Mouse (Mus musculus): ENCODE measurements around the gene Hnrnpu. TPM values are rescaled to one million over a fixed set of nuclear protein-coding genes. Genes with fewer than 3 reads are reported as not detected.
"Not testable (repeated sequence)": the region's sequence is repeated elsewhere in the genome, so short reads cannot be mapped to it uniquely, and the experiment has no call there.

Hnrnpu gene
- total and polyA plus RNA-seq, 3 experiments, result 27.4 to 336 (median 319) TPM

DNA sequence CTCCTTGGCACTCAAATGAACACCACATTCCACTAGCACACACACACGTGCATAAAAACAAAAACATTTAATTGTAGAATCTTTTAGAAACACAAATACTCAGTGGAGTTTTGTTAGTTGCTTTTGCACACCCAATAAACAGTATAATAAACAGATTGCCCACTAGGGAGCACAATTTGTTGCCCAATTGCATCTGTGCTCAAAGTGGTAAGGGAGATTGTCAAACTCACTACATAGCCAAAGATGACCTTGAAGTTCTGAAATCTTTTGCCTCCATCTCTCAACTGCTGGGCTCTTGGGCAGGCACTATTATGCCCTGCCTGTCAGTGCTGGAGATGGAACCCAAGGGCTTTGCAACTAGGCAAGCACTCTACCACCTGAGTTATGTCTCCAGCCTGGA is 27.5 kb downstream of the Hnrnpu start:
- no peak for DNase-seq

- no peak for DNase-seq
Observed at GRCm38 (mm10) chr1:178309487-178309886, 28.1 kb downstream of the Hnrnpu start.

- peak; percentile 62 for DNase-seq
Observed at GRCm38 (mm10) chr1:178303425-178303824, 34.2 kb downstream of the Hnrnpu start.

- DNase-seq, result not testable (repeated sequence)
Observed at GRCm38 (mm10) chr1:178301261-178301660, 36.3 kb downstream of the Hnrnpu start.

DNA sequence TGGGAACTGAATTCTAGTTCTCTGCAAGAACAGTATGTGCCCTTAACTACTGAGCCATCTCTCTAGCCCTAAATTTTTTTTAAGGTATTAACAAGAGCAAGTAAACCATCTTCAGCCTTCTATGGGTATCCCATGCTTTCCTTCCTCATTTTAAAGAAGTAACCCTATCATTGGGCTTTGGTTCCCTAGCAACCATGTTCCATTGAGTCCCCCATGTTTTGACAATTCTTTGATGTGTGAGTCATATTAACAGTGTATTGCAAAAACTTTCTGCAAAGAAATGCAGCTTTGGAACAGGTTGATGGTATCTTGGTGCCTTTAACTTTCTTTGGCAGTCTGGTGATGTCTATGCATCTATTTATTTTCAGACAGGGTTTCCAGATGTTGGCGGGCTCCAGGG is 43.5 kb downstream of the Hnrnpu start:
- no peak for DNase-seq

GRCm38 (mm10) chr1:178291716-178292115 is 45.9 kb downstream of the Hnrnpu start:
- no peak for DNase-seq

GRCm38 (mm10) chr1:178287601-178288176 is 49.9 kb downstream of the Hnrnpu start:
- no peak for DNase-seq

GRCm38 (mm10) chr1:178283946-178284720 is 53.5 kb downstream of the Hnrnpu start:
- no peak for DNase-seq

DNA sequence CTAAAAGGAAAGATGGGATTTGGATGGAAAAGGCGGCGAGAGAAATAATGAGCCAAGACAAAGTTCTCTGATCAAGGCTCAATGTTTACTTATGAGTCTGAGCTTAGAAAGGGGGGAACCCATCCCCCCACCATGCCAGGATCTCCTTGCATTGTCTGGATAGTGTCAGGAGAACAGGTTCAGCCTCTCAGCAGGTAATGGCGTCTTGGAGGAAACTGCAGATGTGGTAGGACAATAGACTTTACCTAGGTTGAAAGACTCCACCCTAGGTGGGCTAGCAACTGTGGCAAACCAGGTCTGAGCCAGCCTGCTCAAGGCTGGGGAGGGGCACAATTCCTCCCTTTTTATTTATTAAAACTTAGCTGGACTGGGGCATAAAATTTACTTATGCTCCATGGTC is 54.3 kb downstream of the Hnrnpu start:
- DNase-seq, result not testable (repeated sequence)

- peak; percentile 79 for DNase-seq
Observed at GRCm38 (mm10) chr1:178276054-178276911, 61.3 kb downstream of the Hnrnpu start.

DNA sequence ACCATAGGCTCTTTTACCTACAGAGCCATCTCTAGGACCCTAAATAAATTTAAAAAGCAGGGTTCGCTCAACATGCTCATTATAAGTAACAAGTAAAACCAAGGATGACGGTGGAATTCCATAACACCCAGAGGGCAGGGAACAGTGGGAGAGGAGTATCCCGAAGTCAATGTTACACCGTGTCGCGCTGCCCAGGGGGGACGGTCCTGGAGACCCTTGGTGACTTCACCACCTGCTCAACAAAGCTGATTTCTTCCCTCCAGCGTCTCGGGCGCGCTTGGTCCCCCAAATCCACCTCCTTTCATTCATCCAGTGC is 61.9 kb downstream of the Hnrnpu start:
- no peak for DNase-seq

DNA sequence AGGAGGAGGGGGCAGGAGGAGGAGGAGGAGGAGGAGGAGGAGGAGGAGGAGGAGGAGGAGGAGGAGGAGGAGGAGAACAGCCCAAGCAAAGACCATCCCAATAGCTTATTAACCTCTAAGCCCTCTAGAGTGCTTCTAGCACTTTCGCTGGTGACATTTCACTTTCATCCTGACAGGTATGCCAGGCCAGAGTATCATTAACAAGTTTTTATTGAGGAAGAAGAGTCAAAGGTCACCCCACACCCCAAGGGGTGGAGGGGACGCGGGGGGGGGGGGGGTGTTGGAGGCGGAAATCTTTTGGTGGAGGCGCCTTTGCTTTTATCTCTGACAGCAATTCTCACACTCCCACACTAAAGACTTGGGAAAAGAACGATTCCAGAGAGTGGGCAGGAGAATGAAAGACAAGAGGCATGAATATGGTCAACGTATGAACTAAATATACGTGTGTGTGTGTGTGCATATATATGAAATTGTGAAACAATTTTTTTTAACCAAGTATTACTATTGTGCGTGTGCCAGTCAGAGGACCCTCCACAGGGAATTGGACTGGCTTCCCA is 62.3 kb downstream of the Hnrnpu start:
- DNase-seq, result no peak

Small RNA genes within 50 kb of the gene (microRNA-seq; reads per million reads assigned to microRNA genes)
- gene Gm27458, result 0 reads per million in 2 experiments

Other genes starting within 250 kb of the Hnrnpu start
- 10 to 100 TPM; 18.9 to 26.1 TPM for gene Desi2, start 150.4 kb downstream of the Hnrnpu start, total RNA-seq (2021)
- gene Desi2, start 150.4 kb downstream of the Hnrnpu start, polyA plus RNA-seq (2012; rRNA removed), result 13.1 and 13.2 TPM in 2 replicates
- 100 to 1,000 TPM in 1 of 2 experiments, 10 to 100 TPM in 1; 95.5 to 132 TPM for gene Cox20, start 18.7 kb downstream of the Hnrnpu start, total RNA-seq (2021)
- 4.1 and 4.7 TPM in 2 replicates for gene Cox20, start 18.7 kb downstream of the Hnrnpu start, polyA plus RNA-seq (2012; rRNA removed)
- 1 to 10 TPM; 2.6 to 2.9 TPM for gene Efcab2, start 68.3 kb upstream of the Hnrnpu start, total RNA-seq (2021)
- 0.07 and 0.08 TPM in 2 replicates for gene Efcab2, start 68.3 kb upstream of the Hnrnpu start, polyA plus RNA-seq (2012; rRNA removed)
- 1 to 10 TPM; 1.6 to 1.9 TPM for gene Kif26b, start 191.3 kb upstream of the Hnrnpu start, total RNA-seq (2021)
- 0.18 and 0.35 TPM in 2 replicates for gene Kif26b, start 191.3 kb upstream of the Hnrnpu start, polyA plus RNA-seq (2012; rRNA removed)

All from adrenal gland, adult 2 months (tissue).